ENCODE assay signal across 14 mouse cellular contexts in the genomic region with DNA sequence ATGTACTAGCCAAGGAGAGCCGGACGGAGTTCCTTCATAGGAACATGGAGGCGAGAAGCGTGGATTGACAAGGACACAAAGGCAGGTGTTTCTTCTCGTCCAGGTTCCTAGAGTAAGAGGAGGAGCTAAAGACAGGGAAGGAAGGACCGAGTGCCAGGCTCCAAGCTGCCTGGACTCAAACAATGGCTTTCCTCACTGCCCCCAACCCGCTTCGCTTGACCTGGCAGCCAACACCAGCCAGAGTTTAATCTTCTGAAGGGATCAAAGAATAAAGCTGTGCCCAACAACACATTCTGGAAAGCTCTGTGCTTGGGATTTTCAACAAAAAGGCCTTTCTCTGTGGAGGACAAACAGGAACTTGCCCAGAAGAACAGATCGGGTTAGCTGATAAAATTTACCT.
DNase-seq lines count a peak whose midpoint lies in the region; ATAC-seq and TF ChIP-seq lines count a peak whose summit lies in the region.
"Had no signal": no experiment of that assay in that cellular context is flagged by ENCODE, and none has a peak within 500 bp of the region (broad histone marks: within the 10 kb centered on the region; RNA-seq: fewer than 3 reads in every experiment).

No protein-coding gene starts in this region.

- 0 out of 2 replicates have a peak overlapping the region, but pooled peaks have one; percentile 32 for H3K27ac ChIP-seq in hindbrain, embryonic 16.5 days (ENCODE audit: low read depth, low read length)
- no peak overlapping the region for H3K27ac ChIP-seq in hindbrain, embryonic 13.5 days
- H3K27ac ChIP-seq in lung, embryonic 15.5 days, result peak overlapping the region; percentile 52
- H3K27ac ChIP-seq in stomach, embryonic 16.5 days (ENCODE audit: low read length), result peak overlapping the region; percentile 0; the same call in 1 of the 2 replicates
- no peak overlapping the region for H3K27ac ChIP-seq in cerebellum, adult 2 months (ENCODE audit: insufficient read depth, low read length)
- H3K27ac ChIP-seq: hindbrain, embryonic 15.5 days; neural tube, embryonic 13.5 days had no signal

- no peaks in the 10 kb centered on the region; the same call in none of the 2 replicates for H3K4me1 ChIP-seq in hindbrain, embryonic 16.5 days (ENCODE audit: control insufficient read depth, insufficient read depth, low read depth, low read length)
- peaks cover 16% of the 10 kb centered on the region for H3K4me1 ChIP-seq in hindbrain, embryonic 13.5 days (replicated peaks)
- H3K4me1 ChIP-seq in lung, embryonic 15.5 days, result peaks cover 28% of the 10 kb centered on the region
- H3K4me1 ChIP-seq in stomach, embryonic 16.5 days (ENCODE audit: control insufficient read depth, insufficient read depth, low read length), result peaks cover 18% of the 10 kb centered on the region
- peaks cover 22% of the 10 kb centered on the region for H3K4me1 ChIP-seq in cerebellum, adult 2 months (ENCODE audit: control insufficient read depth, insufficient read depth, low read length)

- H3K4me2 ChIP-seq in hindbrain, embryonic 16.5 days (ENCODE audit: low read length), result no peak overlapping the region
- no peak overlapping the region for H3K4me2 ChIP-seq in hindbrain, embryonic 13.5 days
- H3K4me2 ChIP-seq in lung, embryonic 15.5 days, result no peak overlapping the region
- H3K4me2 ChIP-seq in stomach, embryonic 16.5 days (ENCODE audit: low read depth, low read length), result no peak overlapping the region
- H3K4me2 ChIP-seq: hindbrain, embryonic 15.5 days; neural tube, embryonic 13.5 days had no signal

- WGBS in hindbrain, embryonic 16.5 days, result 80% methylated on average over 9 of the region's 9 CpGs
- WGBS in hindbrain, embryonic 13.5 days, result 78% methylated on average over 9 of the region's 9 CpGs
- WGBS in lung, embryonic 15.5 days, result 73% methylated on average over 9 of the region's 9 CpGs
- 70% methylated on average over 9 of the region's 9 CpGs for WGBS in stomach, embryonic 16.5 days
- WGBS in cerebellum, adult 2 months, result 78% methylated on average over 9 of the region's 9 CpGs

- no peak for ATAC-seq in hindbrain, embryonic 16.5 days
- ATAC-seq in hindbrain, embryonic 13.5 days (ENCODE audit: low FRiP score), result no peak
- ATAC-seq in lung, embryonic 15.5 days (ENCODE audit: borderline replicate concordance, extremely low read depth, low FRiP score, low TSS enrichment), result no peak
- no peak for ATAC-seq in stomach, embryonic 16.5 days (ENCODE audit: insufficient read depth, low FRiP score)

- TF ChIP-seq CTCF in brain, embryonic 14.5 days (IDR thresholded peaks at IDR 0.05; ENCODE audit: borderline replicate concordance, extremely low read depth, insufficient read depth, insufficient read length), result no peak
- no peak for TF ChIP-seq CTCF in cerebellum, adult 2 months (IDR thresholded peaks at IDR 0.05; ENCODE audit: borderline replicate concordance, insufficient read depth, low read depth, low read length)

- TF ChIP-seq POLR2A in brain, embryonic 14.5 days (IDR thresholded peaks at IDR 0.05; ENCODE audit: borderline replicate concordance, extremely low read depth, insufficient read depth, insufficient read length, poor library complexity, severe bottlenecking), result no peak
- no peak for TF ChIP-seq POLR2A in cerebellum, adult 2 months (IDR thresholded peaks at IDR 0.05; ENCODE audit: borderline replicate concordance, insufficient read depth, low read length)

- H3K9me3 ChIP-seq in hindbrain, embryonic 16.5 days (ENCODE audit: control insufficient read depth, low read length), result no peaks in the 10 kb centered on the region
- H3K9me3 ChIP-seq in hindbrain, embryonic 13.5 days, result no peaks in the 10 kb centered on the region
- H3K9me3 ChIP-seq in lung, embryonic 15.5 days, result no peaks in the 10 kb centered on the region
- no peaks in the 10 kb centered on the region for H3K9me3 ChIP-seq in stomach, embryonic 16.5 days (replicated peaks; ENCODE audit: control insufficient read depth, low read length)
- H3K9me3 ChIP-seq: hindbrain, embryonic 15.5 days; neural tube, embryonic 13.5 days had no signal

- no peak overlapping the region for H3K4me3 ChIP-seq in hindbrain, embryonic 16.5 days (ENCODE audit: low read length)
- H3K4me3 ChIP-seq in hindbrain, embryonic 13.5 days, result no peak overlapping the region
- H3K4me3 ChIP-seq in lung, embryonic 15.5 days, result no peak overlapping the region
- no peak overlapping the region for H3K4me3 ChIP-seq in stomach, embryonic 16.5 days (replicated peaks; ENCODE audit: low read length)
- no peak overlapping the region for H3K4me3 ChIP-seq in cerebellum, adult 2 months (replicated peaks; ENCODE audit: insufficient read depth, low read depth, low read length)
- H3K4me3 ChIP-seq: heart, adult 2 months; hindbrain, embryonic 15.5 days; neural tube, embryonic 13.5 days had no signal

- no peaks in the 10 kb centered on the region for H3K36me3 ChIP-seq in hindbrain, embryonic 16.5 days (ENCODE audit: control insufficient read depth, insufficient read depth, low read length)
- peaks cover 28% of the 10 kb centered on the region for H3K36me3 ChIP-seq in hindbrain, embryonic 13.5 days
- H3K36me3 ChIP-seq in lung, embryonic 15.5 days, result peaks cover 19% of the 10 kb centered on the region
- no peaks in the 10 kb centered on the region for H3K36me3 ChIP-seq in stomach, embryonic 16.5 days (ENCODE audit: control insufficient read depth, insufficient read depth, low read length)

- no peak for DNase-seq in lung, postnatal 36 days
- peak; percentile 35 for DNase-seq in brain, embryonic 14.5 days (ENCODE audit: low read depth)
- DNase-seq in cerebellum, adult 2 months, result no peak
- DNase-seq: heart, adult 2 months; heart, postnatal 10 days; left cerebral cortex, postnatal 4 days; lung, adult 2 months; spleen, adult 18-20 months had no signal

- H3K27me3 ChIP-seq in hindbrain, embryonic 16.5 days (replicated peaks; ENCODE audit: control insufficient read depth, insufficient read depth, low read length), result no peaks in the 10 kb centered on the region
- H3K27me3 ChIP-seq in hindbrain, embryonic 13.5 days, result no peaks in the 10 kb centered on the region
- no peaks in the 10 kb centered on the region for H3K27me3 ChIP-seq in lung, embryonic 15.5 days
- H3K27me3 ChIP-seq in stomach, embryonic 16.5 days (ENCODE audit: control insufficient read depth, insufficient read depth, low read length), result no peaks in the 10 kb centered on the region
- H3K27me3 ChIP-seq in cerebellum, adult 2 months (ENCODE audit: control insufficient read depth, insufficient read depth, low read length), result no peaks in the 10 kb centered on the region
- H3K27me3 ChIP-seq: hindbrain, embryonic 15.5 days; neural tube, embryonic 13.5 days had no signal

- H3K9ac ChIP-seq in hindbrain, embryonic 16.5 days (ENCODE audit: low read depth, low read length), result no peak overlapping the region
- no peak overlapping the region for H3K9ac ChIP-seq in hindbrain, embryonic 13.5 days
- no peak overlapping the region for H3K9ac ChIP-seq in lung, embryonic 15.5 days
- no peak overlapping the region for H3K9ac ChIP-seq in stomach, embryonic 16.5 days (ENCODE audit: low read length)
- H3K9ac ChIP-seq: hindbrain, embryonic 15.5 days; neural tube, embryonic 13.5 days had no signal

Comparison
In these comparisons a context has a peak if more than half of its experiments do, and no peak if none do; other contexts are left out.
1. H3K27ac ChIP-seq: peak in hindbrain, embryonic 16.5 days (single experiment), lung, embryonic 15.5 days (single experiment) and stomach, embryonic 16.5 days (single experiment); none in hindbrain, embryonic 13.5 days (single experiment) and cerebellum, adult 2 months (single experiment).